Mouse (Mus musculus): Measurements from ENCODE around the gene Batf3. TPM values are rescaled to one million over a fixed set of nuclear protein-coding genes. Genes with fewer than 3 reads are reported as not detected.

Batf3 gene
- total and polyA plus RNA-seq, 3 experiments: 42.5 to 50.4 (median 44.7) TPM

- TF ChIP-seq GABPA (IDR thresholded peaks at IDR 0.05; ENCODE audit: insufficient replicate concordance, low read depth, low read length) (no peak), ETS1 (conservative IDR thresholded peaks at IDR 0.05; ENCODE audit: low read depth, low read length) (peak; percentile 73), NRF1 (IDR thresholded peaks at IDR 0.05; ENCODE audit: low read depth, low read length) (no peak), TBP (conservative IDR thresholded peaks at IDR 0.05; ENCODE audit: low read depth, low read length) (0 out of 2 replicates have a peak, but pooled peaks have one; percentile 4), TCF12 (IDR thresholded peaks at IDR 0.05; ENCODE audit: low read depth, low read length) (0 out of 2 replicates have a peak, but pooled peaks have one; percentile 5)
Measured at GRCm38 (mm10) chr1:191086304-191086878, 11.3 kb upstream of the Batf3 start (continued).

GRCm38 (mm10) chr1:191086960-191087359 is 10.7 kb upstream of the Batf3 start:
- no peaks in the 10 kb centered on the region for H3K27me3 ChIP-seq (replicated peaks)
- peak; percentile 74 for TF ChIP-seq IRF4 (IDR thresholded peaks at IDR 0.05; ENCODE audit: low read depth, low read length)
- TF ChIP-seq ETS1 (conservative IDR thresholded peaks at IDR 0.05; ENCODE audit: low read depth, low read length): peak; percentile 94
- peak; percentile 89 for TF ChIP-seq EP300 (IDR thresholded peaks at IDR 0.05; ENCODE audit: low read length)
- TF ChIP-seq MEF2A (IDR thresholded peaks at IDR 0.05; ENCODE audit: borderline replicate concordance, low read depth, low read length): 0 out of 2 replicates have a peak, but pooled peaks have one; percentile 10
- no peak for TF ChIP-seq MXI1 (IDR thresholded peaks at IDR 0.05; ENCODE audit: low read depth, low read length)
- no peak for TF ChIP-seq POLR2AphosphoS2 (IDR thresholded peaks at IDR 0.05; ENCODE audit: low read depth, low read length)
- TF ChIP-seq BHLHE40 (IDR thresholded peaks at IDR 0.05; ENCODE audit: low read depth, low read length): peak; percentile 95
- no peak for TF ChIP-seq NELFE (IDR thresholded peaks at IDR 0.05; ENCODE audit: low read depth, low read length)
- 0 out of 2 replicates have a peak, but pooled peaks have one; percentile 22 for TF ChIP-seq UBTF (IDR thresholded peaks at IDR 0.05; ENCODE audit: low read depth, low read length)
- TF ChIP-seq MAX (IDR thresholded peaks at IDR 0.05; ENCODE audit: low read length): peak; percentile 34
- TF ChIP-seq MYC (IDR thresholded peaks at IDR 0.05; ENCODE audit: low read depth, low read length): peak; percentile 79
- TF ChIP-seq TCF12 (IDR thresholded peaks at IDR 0.05; ENCODE audit: low read depth, low read length): peak; percentile 64; the same call in 1 of the 2 replicates
- in situ Hi-C loops (cut with MboI; ENCODE audit: low pct_ligation_motif_present, low pct_unique_long_range_greater_than_20kb, low sequenced_read_pairs): loop anchor here (5.0 kb wide), 1 partner anchor 145 kb away; no protein-coding TSS in a partner anchor
- peak; percentile 84 for DNase-seq (ENCODE audit: extremely low read depth)
- H3K4me1 ChIP-seq (ENCODE audit: control insufficient read depth in 1 of 2, insufficient read depth in 2 of 2): peaks cover 32 to 76% of the 10 kb centered on the region in 2 experiments
- dilution Hi-C loops (cut with MboI; ENCODE audit: extremely low pct_ligation_motif_present, extremely low pct_unique_long_range_greater_than_20kb, low sequenced_read_pairs): no loop called here
- H3K4me2 ChIP-seq (ENCODE audit: insufficient read depth, low read depth, poor library complexity, severe bottlenecking): peak overlapping the region; percentile 84
- no peaks in the 10 kb centered on the region for H3K79me2 ChIP-seq (replicated peaks; ENCODE audit: control insufficient read depth, extremely low read depth, insufficient read depth, poor library complexity, severe bottlenecking)
- peaks cover 14 to 23% of the 10 kb centered on the region in 2 experiments for H3K36me3 ChIP-seq (replicated peaks in 1 of 2; ENCODE audit: control insufficient read depth in 1 of 2, insufficient read depth in 1 of 2, low read length in 1 of 2)
- no peak overlapping the region for H3K4me3 ChIP-seq (replicated peaks in 1 of 3; ENCODE audit: low read depth in 2 of 3, low read length in 2 of 3, poor library complexity in 1 of 3)
- peak overlapping the region; percentile 91 for H3K27ac ChIP-seq (ENCODE audit: insufficient read depth, low read depth)
- H3K9me3 ChIP-seq (replicated peaks; ENCODE audit: low read length): no peaks in the 10 kb centered on the region
- H3K9ac ChIP-seq (ENCODE audit: insufficient read depth, low read depth): peak overlapping the region; percentile 37; the same call in 1 of the 2 replicates

GRCm38 (mm10) chr1:191087955-191088354 is 9.7 kb upstream of the Batf3 start:
- H3K79me2 ChIP-seq (replicated peaks; ENCODE audit: control insufficient read depth, extremely low read depth, insufficient read depth, poor library complexity, severe bottlenecking): no peaks in the 10 kb centered on the region
- peaks cover 7 to 15% of the 10 kb centered on the region in 2 experiments for H3K36me3 ChIP-seq (replicated peaks in 1 of 2; ENCODE audit: control insufficient read depth in 1 of 2, insufficient read depth in 1 of 2, low read length in 1 of 2)
- H3K27ac ChIP-seq (ENCODE audit: insufficient read depth, low read depth): no peak overlapping the region
- H3K4me2 ChIP-seq (ENCODE audit: insufficient read depth, low read depth, poor library complexity, severe bottlenecking): no peak overlapping the region
- TF ChIP-seq MAFK (IDR thresholded peaks at IDR 0.05; ENCODE audit: insufficient replicate concordance, low read length) (peak; percentile 27; the same call in 1 of the 2 replicates), ELF1 (IDR thresholded peaks at IDR 0.05; ENCODE audit: low read depth, low read length) (no peak)
- in situ Hi-C loops (cut with MboI; ENCODE audit: low pct_ligation_motif_present, low pct_unique_long_range_greater_than_20kb, low sequenced_read_pairs): loop anchor here (5.0 kb wide), 1 partner anchor 146 kb away; no protein-coding TSS in a partner anchor
- no peak for DNase-seq (ENCODE audit: extremely low read depth)
- dilution Hi-C loops (cut with MboI; ENCODE audit: extremely low pct_ligation_motif_present, extremely low pct_unique_long_range_greater_than_20kb, low sequenced_read_pairs): no loop called here
- H3K27me3 ChIP-seq (replicated peaks): no peaks in the 10 kb centered on the region
- no peak overlapping the region for H3K9ac ChIP-seq (ENCODE audit: insufficient read depth, low read depth)
- H3K9me3 ChIP-seq (replicated peaks; ENCODE audit: low read length): no peaks in the 10 kb centered on the region
- H3K4me1 ChIP-seq (ENCODE audit: control insufficient read depth in 1 of 2, insufficient read depth in 2 of 2): peaks cover 32 to 81% of the 10 kb centered on the region in 2 experiments
- no peak overlapping the region for H3K4me3 ChIP-seq (replicated peaks in 1 of 3; ENCODE audit: low read depth in 2 of 3, low read length in 2 of 3, poor library complexity in 1 of 3)
